Mouse (Mus musculus) liver, embryonic 13.5 days (tissue): ENCODE measurements around the gene Tmem62. TPM values are rescaled to one million over a fixed set of nuclear protein-coding genes. Genes with fewer than 3 reads are reported as not detected.
"Not testable (repeated sequence)": the region's sequence is repeated elsewhere in the genome, so short reads cannot be mapped to it uniquely, and the experiment has no call there.

Experiments
- ATAC-seq: fragments of 200-750 bp; cut with Nextera tagmentation; 2 replicates; pipeline ENCODE4 v1.8.0; 2017; ENCODE audit warnings: low read depth, mild to moderate bottlenecking, moderate number of reproducible peaks, moderate library complexity
- DNase-seq: peaks from one replicate; pipeline ENCODE4 v3.0.0; 2022
- H3K27ac ChIP-seq: fragments of 300-500 bp; sonication (generic); 2 replicates; pipeline ENCODE4 v1.5.1; 2015; ENCODE audit warnings: moderate library complexity, mild to moderate bottlenecking, inconsistent platforms
- H3K27me3 ChIP-seq: fragments of 300-500 bp; sonication (generic); 2 replicates; pipeline ENCODE4 v1.6.1; 2015; ENCODE audit warnings: mild to moderate bottlenecking, inconsistent platforms
- H3K36me3 ChIP-seq: fragments of 300-500 bp; sonication (generic); 2 replicates; pipeline ENCODE4 v1.6.1; 2015; ENCODE audit warnings: mild to moderate bottlenecking, inconsistent platforms
- H3K4me1 ChIP-seq: fragments of 300-500 bp; sonication (generic); replicated peaks from 2 replicates; pipeline ENCODE4 v1.6.1; 2015; ENCODE audit warnings: inconsistent platforms
- H3K4me2 ChIP-seq: fragments of 300-500 bp; sonication (generic); 2 replicates; pipeline ENCODE4 v1.6.1; 2015; ENCODE audit warnings: inconsistent platforms, mild to moderate bottlenecking, moderate library complexity
- H3K4me3 ChIP-seq: fragments of 300-500 bp; sonication (generic); replicated peaks from 2 replicates; pipeline ENCODE4 v1.5.1; 2015; ENCODE audit warnings: mild to moderate bottlenecking, inconsistent platforms
- H3K9ac ChIP-seq: fragments of 300-500 bp; sonication (generic); 2 replicates; pipeline ENCODE4 v1.6.1; 2015; ENCODE audit warnings: mild to moderate bottlenecking, inconsistent platforms
- H3K9me3 ChIP-seq: fragments of 300-500 bp; sonication (generic); replicated peaks from 2 replicates; pipeline ENCODE4 v1.6.1; 2016; ENCODE audit warnings: inconsistent platforms
- WGBS: fragments of 180-500 bp; shearing (Covaris S2); methylation state at CpG from one replicate; pipeline ENCODE4 v1.1.7; 2015; ENCODE audit not compliant: insufficient replicate concordance; 5-methylcytosine and 5-hydroxymethylcytosine counted together
- microRNA-seq: library from miRNA; unstranded; fragments of <30 nt; microRNA quantifications from one replicate; pipeline ENCODE4, GENCODE M21; 2016
- polyA plus RNA-seq: library from polyadenylated mRNA; unstranded; fragments of >200 nt; fragmentation: Nextera tagmentation; extraction: Ambion mirVana; gene quantifications from 2 replicates; pipeline ENCODE4 v1.2.1, GENCODE M21; 2015

The Tmem62 gene
- polyA plus RNA-seq, 1 experiment from 2014 or later: 1.9 TPM

- H3K4me1 ChIP-seq: peaks cover 19% of the 10 kb centered on the region
- H3K36me3 ChIP-seq: peaks cover 96% of the 10 kb centered on the region
- no peaks in the 10 kb centered on the region for H3K27me3 ChIP-seq
- H3K4me2 ChIP-seq: no peak overlapping the region
- ATAC-seq (no peak), DNase-seq (no peak)
- WGBS: 80% methylated on average over 5 of the region's 5 CpGs
- H3K4me3 ChIP-seq: no peak overlapping the region
- no peak overlapping the region for H3K9ac ChIP-seq
- no peak overlapping the region for H3K27ac ChIP-seq
- no peaks in the 10 kb centered on the region for H3K9me3 ChIP-seq
These were observed 46.1 kb downstream of the Tmem62 start for GRCm38 (mm10) chr2:121022918-121023317.

GRCm38 (mm10) chr2:121036733-121037341 is 60.0 kb downstream of the Tmem62 start, which contains the start of gene Epb42:
Gene Epb42, minus strand, starts transcription at chr2:121037072.
- ATAC-seq (peak; percentile 99), DNase-seq (peak; percentile 88)
- H3K4me3 ChIP-seq: peak within 1 kb of the TSS; percentile 77
- H3K27ac ChIP-seq: peak within 1 kb of the TSS; percentile 100
- H3K27me3 ChIP-seq: no peaks in the 10 kb centered on the region
- 6% methylated on average over 5 of the region's 5 CpGs for WGBS
- H3K36me3 ChIP-seq: peaks cover 39% of the 10 kb centered on the region
- peak within 1 kb of the TSS; percentile 91 for H3K9ac ChIP-seq
- peak within 1 kb of the TSS; percentile 76 for H3K4me2 ChIP-seq
- no peaks in the 10 kb centered on the region for H3K9me3 ChIP-seq
- peaks cover 53% of the 10 kb centered on the region for H3K4me1 ChIP-seq

GRCm38 (mm10) chr2:121038851-121039250 is 62.0 kb downstream of the Tmem62 start:
- not testable (repeated sequence) for H3K4me3 ChIP-seq, H3K4me2 ChIP-seq, H3K9me3 ChIP-seq, H3K27me3 ChIP-seq, ATAC-seq, DNase-seq
- peak overlapping the region; percentile 3; the same call in 1 of the 2 replicates for H3K9ac ChIP-seq
- peaks cover 19% of the 10 kb centered on the region for H3K36me3 ChIP-seq
- WGBS: 88% methylated on average over 1 of the region's 1 CpGs
- peaks cover 36% of the 10 kb centered on the region for H3K4me1 ChIP-seq
- peak overlapping the region; percentile 75 for H3K27ac ChIP-seq

GRCm38 (mm10) chr2:121039382-121039781 is 62.6 kb downstream of the Tmem62 start:
- Histone ChIP-seq H3K9me3 (no peaks in the 10 kb centered on the region), H3K4me3 (no peak overlapping the region), H3K36me3 (peaks cover 14% of the 10 kb centered on the region), H3K27me3 (no peaks in the 10 kb centered on the region), H3K9ac (no peak overlapping the region), H3K27ac (no peak overlapping the region), H3K4me2 (no peak overlapping the region), H3K4me1 (peaks cover 30% of the 10 kb centered on the region)
- DNase-seq: no peak
- ATAC-seq: no peak
- WGBS: 80% methylated on average over 1 of the region's 1 CpGs

- H3K36me3 ChIP-seq: no peaks in the 10 kb centered on the region
- DNase-seq (no peak), ATAC-seq (no peak)
- H3K4me3 ChIP-seq: no peak overlapping the region
- H3K9me3 ChIP-seq: no peaks in the 10 kb centered on the region
- no peaks in the 10 kb centered on the region for H3K27me3 ChIP-seq
- no peak overlapping the region for H3K27ac ChIP-seq
- WGBS: 36% methylated on average over 5 of the region's 5 CpGs
- no peak overlapping the region for H3K9ac ChIP-seq
- no peak overlapping the region for H3K4me2 ChIP-seq
- peaks cover 26% of the 10 kb centered on the region for H3K4me1 ChIP-seq
These were observed 64.3 kb downstream of the Tmem62 start for GRCm38 (mm10) chr2:121041098-121041497.

- H3K27ac ChIP-seq: no peak overlapping the region
- WGBS: 78% methylated on average over 4 of the region's 4 CpGs
- no peaks in the 10 kb centered on the region for H3K27me3 ChIP-seq
- DNase-seq: no peak
- no peaks in the 10 kb centered on the region for H3K36me3 ChIP-seq
- ATAC-seq: no peak
- H3K9me3 ChIP-seq: no peaks in the 10 kb centered on the region
- peaks cover 6% of the 10 kb centered on the region; the same call in 1 of the 2 replicates for H3K4me1 ChIP-seq
- no peak overlapping the region for H3K9ac ChIP-seq
- H3K4me2 ChIP-seq: no peak overlapping the region
- no peak overlapping the region for H3K4me3 ChIP-seq
These were observed 68.8 kb downstream of the Tmem62 start for GRCm38 (mm10) chr2:121045653-121046052.

GRCm38 (mm10) chr2:121052176-121052575 is 75.4 kb downstream of the Tmem62 start:
- H3K9me3 ChIP-seq: no peaks in the 10 kb centered on the region
- H3K9ac ChIP-seq: no peak overlapping the region
- H3K36me3 ChIP-seq: no peaks in the 10 kb centered on the region
- no peak overlapping the region for H3K4me2 ChIP-seq
- no peak for DNase-seq
- H3K27ac ChIP-seq: no peak overlapping the region
- H3K27me3 ChIP-seq: 0 out of 2 replicates have a peak, but pooled peaks cover 12% of the 10 kb centered on the region
- ATAC-seq: no peak
- 68% methylated on average over 5 of the region's 5 CpGs for WGBS
- no peak overlapping the region for H3K4me3 ChIP-seq
- peaks cover 27% of the 10 kb centered on the region for H3K4me1 ChIP-seq

- Histone ChIP-seq H3K4me3 (no peak overlapping the region), H3K9ac (no peak overlapping the region), H3K27ac (no peak overlapping the region), H3K9me3 (no peaks in the 10 kb centered on the region), H3K4me2 (no peak overlapping the region), H3K36me3 (no peaks in the 10 kb centered on the region), H3K4me1 (peaks cover 27% of the 10 kb centered on the region), H3K27me3 (0 out of 2 replicates have a peak, but pooled peaks cover 12% of the 10 kb centered on the region)
- ATAC-seq: peak; percentile 59
- WGBS: 36% methylated on average over 2 of the region's 2 CpGs
- DNase-seq: no peak
These were observed 77.2 kb downstream of the Tmem62 start for GRCm38 (mm10) chr2:121054060-121054459.

GRCm38 (mm10) chr2:121055915-121056314 is 79.1 kb downstream of the Tmem62 start:
- Histone ChIP-seq H3K27ac (peak overlapping the region; percentile 58; the same call in 1 of the 2 replicates), H3K9ac (peak overlapping the region; percentile 22), H3K4me1 (peaks cover 27% of the 10 kb centered on the region), H3K4me2 (peak overlapping the region; percentile 28; the same call in 1 of the 2 replicates), H3K9me3 (no peaks in the 10 kb centered on the region), H3K27me3 (0 out of 2 replicates have a peak, but pooled peaks cover 15% of the 10 kb centered on the region), H3K4me3 (no peak overlapping the region), H3K36me3 (no peaks in the 10 kb centered on the region)
- ATAC-seq (peak; percentile 98), DNase-seq (peak; percentile 65)
- WGBS: 38% methylated on average over 6 of the region's 6 CpGs

Small RNA genes within 50 kb of the gene (microRNA-seq; reads per million reads assigned to microRNA genes)
- not detected for gene Gm44325

Other genes starting within 250 kb of the Tmem62 start
- gene Cdan1, start 126.9 kb upstream of the Tmem62 start, polyA plus RNA-seq: 2.9 and 3.6 TPM in 2 replicates
- gene Ttbk2, start 126.4 kb upstream of the Tmem62 start, polyA plus RNA-seq: 0.80 and 0.89 TPM in 2 replicates
- 14.1 and 16.8 TPM in 2 replicates for gene Ubr1, start 6.3 kb upstream of the Tmem62 start, polyA plus RNA-seq
- 43.5 and 48.3 TPM in 2 replicates for gene Ccndbp1, start 31.4 kb downstream of the Tmem62 start, polyA plus RNA-seq
- 136 and 159 TPM in 2 replicates for gene Epb42, start 60.1 kb downstream of the Tmem62 start, polyA plus RNA-seq
- gene Tgm5, start 108.8 kb downstream of the Tmem62 start, polyA plus RNA-seq: not detected in 2 replicates
- gene Tgm7, start 132.8 kb downstream of the Tmem62 start, polyA plus RNA-seq: not detected in 2 replicates
- 10.4 and 13.3 TPM in 2 replicates for gene Adal, start 163.4 kb downstream of the Tmem62 start, polyA plus RNA-seq
- 10.5 and 12.8 TPM in 2 replicates for gene Lcmt2, start 163.6 kb downstream of the Tmem62 start, polyA plus RNA-seq
- gene Tubgcp4, start 193.6 kb downstream of the Tmem62 start, polyA plus RNA-seq: 23.0 and 27.9 TPM in 2 replicates
- gene Zscan29, start 194.1 kb downstream of the Tmem62 start, polyA plus RNA-seq: 3.3 and 4.0 TPM in 2 replicates